Mouse (Mus musculus) spleen, adult 2 months (tissue): Measurements from ENCODE around the gene Stx8.

ENCODE experiments used
- CTCF ChIP-seq: fragments of 200-500 bp; IDR thresholded peaks from 2 replicates; pipeline ENCODE4 v1.5.1; 2011; ENCODE audit warnings: mild to moderate bottlenecking, inconsistent platforms; ENCODE audit not compliant: insufficient read depth, insufficient read length, insufficient replicate concordance; ENCODE audit errors: extremely low read depth
- POLR2A ChIP-seq: fragments of 200-500 bp; IDR thresholded peaks from 2 replicates; pipeline ENCODE4 v1.6.1; 2011; ENCODE audit warnings: low read depth, low read length, inconsistent platforms

- TF ChIP-seq CTCF (no peak), POLR2A (no peak)
Observed at GRCm38 (mm10) chr11:67983564-67983963, 17.6 kb downstream of the Stx8 start.
